Mouse (Mus musculus): Measurements from ENCODE around the gene Olfr292. TPM values are rescaled to one million over a fixed set of nuclear protein-coding genes. Genes with fewer than 3 reads are reported as not detected.

Gene Olfr292
- total RNA-seq (2023) = not detected

GRCm38 (mm10) chr7:86688030-86688429 is at the start of gene Olfr292:
Gene Olfr292, plus strand, starts transcription at chr7:86688330.

GRCm38 (mm10) chr7:86648761-86649160 is 39.4 kb upstream of the Olfr292 start, which contains the start of gene Olfr293:
Gene Olfr293, plus strand, starts transcription at chr7:86649061.

Other genes with a start within 250 kb of the Olfr292 start
- not detected for gene Olfr299, start 228.4 kb upstream of the Olfr292 start, total RNA-seq (2023)
- gene Olfr298, start 195.8 kb upstream of the Olfr292 start, total RNA-seq (2023) = not detected
- gene Olfr297, start 168.4 kb upstream of the Olfr292 start, total RNA-seq (2023) = not detected
- not detected for gene Olfr295, start 104.5 kb upstream of the Olfr292 start, total RNA-seq (2023)
- gene Olfr294, start 71.7 kb upstream of the Olfr292 start, total RNA-seq (2023) = not detected
- gene Olfr293, start 39.3 kb upstream of the Olfr292 start, total RNA-seq (2023) = not detected
- gene Folh1, start 87.6 kb downstream of the Olfr292 start, total RNA-seq (2023) = not detected
- not detected for gene Vmn2r77, start 106.7 kb downstream of the Olfr292 start, total RNA-seq (2023)
- gene Vmn2r78, start 226.8 kb downstream of the Olfr292 start, total RNA-seq (2023) = not detected

All from CD8-positive naive resting alpha-beta T cell, adult 57 days (primary cell).